Mouse (Mus musculus) ES-Bruce4 (cell line): ENCODE data around the gene Cyfip1. TPM values are rescaled to one million over a fixed set of nuclear protein-coding genes. Genes with fewer than 3 reads are reported as not detected.

ENCODE experiments used
- H3K27ac ChIP-seq: 2 replicates; pipeline ENCODE4 v1.5.1; 2012; ENCODE audit warnings: low read length, inconsistent platforms; ENCODE audit not compliant: insufficient read depth
- H3K27me3 ChIP-seq: 2 replicates; pipeline ENCODE4 v1.6.1; 2012; ENCODE audit warnings: mild to moderate bottlenecking, low read length, inconsistent platforms; ENCODE audit not compliant: control insufficient read depth, poor library complexity, insufficient read depth, severe bottlenecking
- H3K36me3 ChIP-seq: 2 replicates; pipeline ENCODE4 v1.6.1; 2012; ENCODE audit warnings: inconsistent platforms, mild to moderate bottlenecking, low read length, moderate library complexity; ENCODE audit not compliant: control insufficient read depth, poor library complexity, insufficient read depth, severe bottlenecking
- H3K4me1 ChIP-seq: one replicate; pipeline ENCODE4 v1.8.1; 2011; ENCODE audit warnings: low read length; ENCODE audit not compliant: control insufficient read depth, insufficient read depth
- H3K4me3 ChIP-seq: 2 replicates; pipeline ENCODE4 v1.5.1; 2011; ENCODE audit warnings: low read depth, mild to moderate bottlenecking, low read length
- H3K9ac ChIP-seq: 2 replicates; pipeline ENCODE4 v1.6.1; 2012; ENCODE audit warnings: low read depth, mild to moderate bottlenecking, inconsistent platforms; ENCODE audit not compliant: poor library complexity, severe bottlenecking
- H3K9me3 ChIP-seq: replicated peaks from 2 replicates; pipeline ENCODE4 v1.6.1; 2012; ENCODE audit warnings: mild to moderate bottlenecking, low read length, inconsistent platforms; ENCODE audit not compliant: control insufficient read depth, poor library complexity, insufficient read depth, severe bottlenecking
- CTCF ChIP-seq: IDR thresholded peaks from one replicate; pipeline ENCODE4 v1.8.1; 2011; ENCODE audit warnings: low read depth, low read length
- EP300 ChIP-seq: IDR thresholded peaks from 2 replicates; pipeline ENCODE4 v1.6.1; 2011; ENCODE audit warnings: low read depth, low read length; ENCODE audit not compliant: insufficient read depth
- POLR2A ChIP-seq: IDR thresholded peaks from one replicate; pipeline ENCODE4 v1.8.1; 2011; ENCODE audit warnings: low read length; ENCODE audit not compliant: insufficient read depth
- polyA plus RNA-seq: library from polyadenylated mRNA; stranded (reverse); fragments of >200 nt; gene quantifications from 2 replicates; pipeline ENCODE4 v1.2.4, GENCODE M21; 2011; ENCODE audit warnings: low read depth; ENCODE audit not compliant: missing spikeins, insufficient read depth, insufficient read length

The Cyfip1 gene
- polyA plus RNA-seq, result 97.9 and 98.9 TPM in 2 replicates

GRCm38 (mm10) chr7:55841445-55841844 is at the start of gene Cyfip1:
Cyfip1 (plus strand) TSS chr7:55841745.
- TF ChIP-seq CTCF (no peak), POLR2A (no peak), EP300 (no peak)
- H3K36me3 ChIP-seq, result no peaks in the 10 kb centered on the region
- no peaks in the 10 kb centered on the region for H3K9me3 ChIP-seq
- peak within 1 kb of the TSS; percentile 83 for H3K27ac ChIP-seq
- no peaks in the 10 kb centered on the region for H3K4me1 ChIP-seq
- H3K4me3 ChIP-seq, result peak within 1 kb of the TSS; percentile 89
- no peaks in the 10 kb centered on the region for H3K27me3 ChIP-seq
- H3K9ac ChIP-seq, result peak within 1 kb of the TSS; percentile 96

GRCm38 (mm10) chr7:55792280-55792679 is 49.3 kb upstream of the Cyfip1 start:
- H3K9ac ChIP-seq, result no peak overlapping the region
- H3K27me3 ChIP-seq, result no peaks in the 10 kb centered on the region
- H3K4me3 ChIP-seq, result no peak overlapping the region
- H3K36me3 ChIP-seq, result peaks cover 9% of the 10 kb centered on the region
- peaks cover 3% of the 10 kb centered on the region for H3K4me1 ChIP-seq
- no peak overlapping the region for H3K27ac ChIP-seq
- no peaks in the 10 kb centered on the region for H3K9me3 ChIP-seq
- TF ChIP-seq CTCF (no peak), EP300 (no peak), POLR2A (no peak)

- Histone ChIP-seq H3K27ac (no peak overlapping the region), H3K4me1 (peaks cover 3% of the 10 kb centered on the region), H3K36me3 (peaks cover 16% of the 10 kb centered on the region), H3K9me3 (no peaks in the 10 kb centered on the region), H3K9ac (peak overlapping the region; percentile 81), H3K27me3 (no peaks in the 10 kb centered on the region), H3K4me3 (peak overlapping the region; percentile 83)
- TF ChIP-seq EP300, result no peak
- no peak for TF ChIP-seq POLR2A
- no peak for TF ChIP-seq CTCF
These were observed 48.2 kb upstream of the Cyfip1 start for GRCm38 (mm10) chr7:55793236-55793951.

- no peaks in the 10 kb centered on the region for H3K9me3 ChIP-seq
- no peak within 1 kb of the TSS for H3K27ac ChIP-seq
- peaks cover 20% of the 10 kb centered on the region for H3K36me3 ChIP-seq
- TF ChIP-seq POLR2A, result peak; percentile 80
- TF ChIP-seq CTCF, result no peak
- H3K4me3 ChIP-seq, result peak within 1 kb of the TSS; percentile 83
- peak within 1 kb of the TSS; percentile 87 for H3K9ac ChIP-seq
- peaks cover 3% of the 10 kb centered on the region for H3K4me1 ChIP-seq
- no peaks in the 10 kb centered on the region for H3K27me3 ChIP-seq
These were observed 47.5 kb upstream of the Cyfip1 start, which contains the start of gene Tubgcp5 for GRCm38 (mm10) chr7:55793952-55794603. Tubgcp5 (plus strand) TSS chr7:55794154.

GRCm38 (mm10) chr7:55799981-55800380 is 41.6 kb upstream of the Cyfip1 start:
- Histone ChIP-seq H3K36me3 (peaks cover 46% of the 10 kb centered on the region), H3K27me3 (no peaks in the 10 kb centered on the region), H3K9me3 (no peaks in the 10 kb centered on the region), H3K4me3 (no peak overlapping the region), H3K9ac (no peak overlapping the region), H3K27ac (no peak overlapping the region), H3K4me1 (peaks cover 2% of the 10 kb centered on the region)
- no peak for TF ChIP-seq EP300
- TF ChIP-seq POLR2A, result no peak
- TF ChIP-seq CTCF, result no peak

GRCm38 (mm10) chr7:55809967-55810366 is 31.6 kb upstream of the Cyfip1 start:
- Histone ChIP-seq H3K9ac (no peak overlapping the region), H3K36me3 (peaks cover 46% of the 10 kb centered on the region), H3K4me1 (no peaks in the 10 kb centered on the region), H3K27me3 (no peaks in the 10 kb centered on the region), H3K27ac (no peak overlapping the region), H3K9me3 (no peaks in the 10 kb centered on the region), H3K4me3 (no peak overlapping the region)
- TF ChIP-seq CTCF (no peak), POLR2A (no peak), EP300 (no peak)
